Mouse (Mus musculus) CH12.LX (cell line): ENCODE measurements around the gene Gm13285.
"Not testable (repeated sequence)": the region's sequence is repeated elsewhere in the genome, so short reads cannot be mapped to it uniquely, and the experiment has no call there.

ENCODE experiments used
- CTCF ChIP-seq, 2 experiments: IDR thresholded peaks in 1 of 2; conservative IDR thresholded peaks in 1 of 2; 2 replicates each; pipeline ENCODE4 v1.5.1; 2011 to 2012; ENCODE audit warnings: low read depth in 2 of 2, low read length in 2 of 2, improper control_type of control experiment in 1 of 2, inconsistent platforms in 1 of 2, mild to moderate bottlenecking in 1 of 2, moderate library complexity in 1 of 2
- EP300 ChIP-seq: IDR thresholded peaks from 2 replicates; pipeline ENCODE4 v1.6.1; 2011; ENCODE audit warnings: low read length, improper control_type of control experiment
- HCFC1 ChIP-seq: IDR thresholded peaks from 2 replicates; pipeline ENCODE4 v1.6.1; 2012; ENCODE audit warnings: low read depth, mild to moderate bottlenecking, inconsistent platforms, low read length, improper control_type of control experiment
- MAZ ChIP-seq: IDR thresholded peaks from 2 replicates; pipeline ENCODE4 v1.6.1; 2012; ENCODE audit warnings: low read depth, mild to moderate bottlenecking, inconsistent platforms, low read length, improper control_type of control experiment, moderate library complexity
- MEF2A ChIP-seq: IDR thresholded peaks from 2 replicates; pipeline ENCODE4 v1.6.1; 2014; ENCODE audit warnings: low read depth, mild to moderate bottlenecking, inconsistent platforms, low read length, improper control_type of control experiment, borderline replicate concordance
- MXI1 ChIP-seq: IDR thresholded peaks from 2 replicates; pipeline ENCODE4 v1.6.1; 2011; ENCODE audit warnings: mild to moderate bottlenecking, low read depth, low read length, improper control_type of control experiment
- NRF1 ChIP-seq: IDR thresholded peaks from 2 replicates; pipeline ENCODE4 v1.6.1; 2014; ENCODE audit warnings: low read depth, mild to moderate bottlenecking, inconsistent platforms, low read length, improper control_type of control experiment, moderate library complexity
- POLR2A ChIP-seq: IDR thresholded peaks from 2 replicates; pipeline ENCODE4 v1.6.1; 2011; ENCODE audit warnings: low read depth, mild to moderate bottlenecking, improper control_type of control experiment, low read length
- POLR2AphosphoS2 ChIP-seq: IDR thresholded peaks from 2 replicates; pipeline ENCODE4 v1.6.1; 2011; ENCODE audit warnings: low read depth, low read length, improper control_type of control experiment
- SIN3A ChIP-seq: IDR thresholded peaks from 2 replicates; pipeline ENCODE4 v1.6.1; 2012; ENCODE audit warnings: low read length, improper control_type of control experiment, inconsistent platforms
- USF1 ChIP-seq: IDR thresholded peaks from 2 replicates; pipeline ENCODE4 v1.6.1; 2014; ENCODE audit warnings: low read depth, mild to moderate bottlenecking, inconsistent platforms, low read length, improper control_type of control experiment
- USF2 ChIP-seq: conservative IDR thresholded peaks from 2 replicates; pipeline ENCODE4 v1.6.1; 2011; ENCODE audit warnings: low read depth, low read length, improper control_type of control experiment
- ZNF384 ChIP-seq: IDR thresholded peaks from 2 replicates; pipeline ENCODE4 v1.6.1; 2012; ENCODE audit warnings: low read depth, low read length, improper control_type of control experiment, inconsistent platforms

DNA sequence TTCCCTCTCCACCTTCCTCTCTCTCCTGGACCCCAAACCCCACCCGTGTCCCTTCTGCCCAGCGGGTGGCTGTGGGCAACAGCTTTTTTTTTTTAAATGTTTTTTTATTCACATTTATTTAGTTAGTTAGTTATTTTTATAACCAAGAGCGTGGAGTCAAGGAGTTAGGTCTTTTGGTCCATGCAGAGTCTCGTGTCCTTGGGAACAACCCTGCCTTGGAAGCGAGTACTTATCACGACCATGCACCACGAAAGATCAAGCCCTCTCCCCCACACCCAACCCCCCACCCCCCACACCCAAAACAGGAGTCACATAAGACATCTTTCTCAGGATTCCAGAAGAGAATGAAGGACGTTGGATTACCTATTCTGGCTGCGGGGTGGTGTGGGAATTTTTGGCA, 37.1 kb upstream of the Gm13285 start:
- not testable (repeated sequence) for TF ChIP-seq POLR2A; CTCF (conservative IDR thresholded peaks at IDR 0.05 in 1 of 2, IDR thresholded peaks at IDR 0.05 in 1 of 2; ENCODE audit: low read depth in 2 of 2, low read length in 2 of 2); USF2; ZNF384; EP300; SIN3A; MXI1; NRF1; HCFC1; POLR2AphosphoS2; USF1; MAZ; MEF2A
